Mouse (Mus musculus) spleen, postnatal 4 days (tissue): Measurements from ENCODE around the gene Grwd1.

Source experiments
- DNase-seq, 2 experiments: peaks; one replicate each; pipeline ENCODE4 v3.0.0; 2022; ENCODE audit warnings: low spot score in 2 of 2

The Grwd1 gene

GRCm38 (mm10) chr7:45800001-45800400 lies 30.7 kb downstream of the Grwd1 start:
- DNase-seq = no peak

- no peak for DNase-seq
Measured at GRCm38 (mm10) chr7:45798931-45799330, 31.8 kb downstream of the Grwd1 start.

GRCm38 (mm10) chr7:45798511-45798836 lies 32.3 kb downstream of the Grwd1 start:
- DNase-seq = no peak

GRCm38 (mm10) chr7:45797661-45798510 lies 32.9 kb downstream of the Grwd1 start:
- DNase-seq = no peak

- peak in 1 of 2 experiments; percentile 65 for DNase-seq
Measured at GRCm38 (mm10) chr7:45796950-45797349, 33.8 kb downstream of the Grwd1 start.

GRCm38 (mm10) chr7:45794971-45795370 lies 35.8 kb downstream of the Grwd1 start:
- no peak for DNase-seq

- no peak for DNase-seq
Measured at GRCm38 (mm10) chr7:45793969-45794585, 36.7 kb downstream of the Grwd1 start.

GRCm38 (mm10) chr7:45793240-45793639 lies 37.5 kb downstream of the Grwd1 start:
- no peak for DNase-seq

- no peak for DNase-seq
Measured at GRCm38 (mm10) chr7:45791756-45792490, 38.8 kb downstream of the Grwd1 start.

GRCm38 (mm10) chr7:45790721-45791120 lies 40.0 kb downstream of the Grwd1 start:
- no peak for DNase-seq

GRCm38 (mm10) chr7:45787642-45788041 lies 43.1 kb downstream of the Grwd1 start:
- DNase-seq = no peak

GRCm38 (mm10) chr7:45786661-45787413 lies 43.9 kb downstream of the Grwd1 start:
- DNase-seq = no peak

- DNase-seq = no peak
Measured at GRCm38 (mm10) chr7:45786136-45786578, 44.6 kb downstream of the Grwd1 start.

- DNase-seq = no peak
Measured at GRCm38 (mm10) chr7:45785388-45786135, 45.2 kb downstream of the Grwd1 start.

- no peak for DNase-seq
Measured at GRCm38 (mm10) chr7:45784524-45785372, 46.0 kb downstream of the Grwd1 start, which contains the start of gene Sult2b1. Sult2b1 (minus strand) TSS chr7:45784669.

- DNase-seq = peak in 1 of 2 experiments; percentile 45
Measured at GRCm38 (mm10) chr7:45783511-45784091, 47.1 kb downstream of the Grwd1 start, which contains the start of gene Lmtk3. Lmtk3 (plus strand) TSS chr7:45783738.

GRCm38 (mm10) chr7:45782271-45782670 lies 48.5 kb downstream of the Grwd1 start:
- DNase-seq = no peak

GRCm38 (mm10) chr7:45779081-45779641 lies 51.6 kb downstream of the Grwd1 start:
- DNase-seq = no peak

- no peak for DNase-seq
Measured at GRCm38 (mm10) chr7:45775237-45775636, 55.5 kb downstream of the Grwd1 start.
